Mouse (Mus musculus) frontal cortex, postnatal 14 days (tissue): ENCODE measurements around the gene Prr18.

Source experiments
- DNase-seq, 2 experiments: peaks; one replicate each; pipeline ENCODE4 v3.0.0; 2022; ENCODE audit warnings: low spot score in 2 of 2

The Prr18 gene

DNA sequence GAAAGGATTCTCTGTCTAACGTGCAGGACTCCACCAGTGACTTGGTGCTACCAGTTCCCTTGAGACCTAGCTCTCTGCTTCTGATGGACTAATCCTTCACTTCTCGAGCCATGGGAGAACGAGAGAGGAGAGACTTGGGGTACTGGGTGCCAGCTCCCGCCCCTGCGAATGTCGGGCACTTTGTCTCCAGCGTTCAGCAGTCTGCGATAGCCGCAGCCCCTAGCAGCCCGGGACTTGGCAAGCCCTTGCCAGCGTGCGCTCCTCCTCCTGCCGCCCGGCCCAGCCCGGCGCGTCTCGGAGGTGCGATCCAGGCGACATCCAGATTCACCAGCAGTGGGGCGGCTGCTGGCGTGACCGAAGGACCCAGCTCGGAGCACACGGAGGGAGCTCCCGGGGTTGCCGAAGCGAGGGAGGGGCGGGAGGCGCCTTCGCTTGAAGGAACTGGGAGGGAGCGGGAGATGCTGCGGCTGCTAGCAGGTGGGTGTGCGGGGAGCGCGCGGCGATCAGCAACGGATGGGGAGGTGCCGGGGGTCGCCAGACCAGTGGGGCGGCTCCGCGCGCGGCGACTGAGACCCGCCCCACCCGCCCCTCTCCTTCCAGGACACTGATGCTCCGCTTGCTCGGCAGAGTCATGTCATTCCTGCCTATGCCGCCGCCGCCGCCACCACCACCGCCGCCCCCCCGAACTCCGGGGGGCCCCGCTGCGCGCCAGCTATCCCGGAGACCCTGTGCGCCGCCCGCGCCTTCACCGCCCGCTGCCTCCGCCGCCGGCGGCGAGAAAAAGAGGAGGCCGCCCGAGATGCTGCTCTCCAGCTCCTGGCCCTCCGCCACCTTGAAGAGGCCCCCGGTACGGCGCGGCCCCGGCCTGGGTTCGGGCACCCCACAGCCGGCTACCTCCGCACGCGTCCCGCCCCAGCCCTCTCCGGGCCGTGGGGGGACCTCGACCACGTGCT lies 3.4 kb downstream of the Prr18 start:
- DNase-seq, result peak; percentile 35 to 49

DNA sequence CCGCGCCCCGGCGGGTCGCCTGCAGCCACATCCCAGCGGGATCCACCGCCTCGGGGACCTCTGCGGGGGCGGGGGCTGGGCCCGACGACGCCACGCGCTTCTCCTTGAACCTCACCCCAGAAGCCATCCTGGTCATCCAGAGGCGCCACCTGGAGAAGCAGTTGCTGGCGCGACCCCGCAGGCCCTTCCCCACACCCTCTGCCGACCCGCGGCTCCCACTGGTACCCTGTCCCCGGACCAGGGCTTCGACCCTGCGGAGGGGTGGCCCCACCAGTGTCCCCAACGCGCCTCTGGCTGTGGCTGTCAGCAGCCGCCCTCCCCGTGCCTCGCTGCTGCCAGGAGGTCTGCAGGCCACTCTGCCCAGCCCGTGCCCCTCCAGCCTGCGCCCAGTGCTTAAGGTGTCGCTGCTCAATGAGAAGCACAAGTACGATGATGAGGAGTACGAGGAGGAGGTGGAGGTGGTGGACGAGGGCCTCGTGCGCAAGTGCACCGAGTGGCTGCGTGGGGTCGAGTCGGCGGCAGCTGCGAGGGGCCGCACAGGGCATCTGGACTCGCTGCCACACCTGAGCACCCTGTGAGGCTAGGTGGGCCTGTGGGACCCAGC lies 4.2 kb downstream of the Prr18 start:
- DNase-seq, result no peak

DNA sequence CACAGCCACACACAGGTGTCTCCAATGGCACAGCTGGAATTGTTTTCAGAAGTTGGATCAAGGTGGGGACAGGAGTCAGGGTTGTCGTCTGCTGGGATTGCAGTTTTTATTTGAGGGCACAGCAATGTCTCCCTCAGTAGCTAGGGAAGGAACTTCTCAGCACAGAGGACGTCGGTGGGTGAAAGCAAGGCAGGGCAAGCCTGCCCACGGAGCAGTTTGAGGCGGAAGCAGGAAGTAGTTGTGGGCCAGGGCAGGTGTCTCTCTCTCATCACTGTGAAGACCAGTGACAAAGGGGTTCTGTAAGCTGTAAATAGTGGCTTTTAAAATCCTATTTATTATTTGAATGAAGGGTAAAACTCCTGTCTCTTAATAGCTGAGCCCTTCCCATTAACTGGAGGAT lies 5.4 kb downstream of the Prr18 start:
- DNase-seq, result no peak

DNA sequence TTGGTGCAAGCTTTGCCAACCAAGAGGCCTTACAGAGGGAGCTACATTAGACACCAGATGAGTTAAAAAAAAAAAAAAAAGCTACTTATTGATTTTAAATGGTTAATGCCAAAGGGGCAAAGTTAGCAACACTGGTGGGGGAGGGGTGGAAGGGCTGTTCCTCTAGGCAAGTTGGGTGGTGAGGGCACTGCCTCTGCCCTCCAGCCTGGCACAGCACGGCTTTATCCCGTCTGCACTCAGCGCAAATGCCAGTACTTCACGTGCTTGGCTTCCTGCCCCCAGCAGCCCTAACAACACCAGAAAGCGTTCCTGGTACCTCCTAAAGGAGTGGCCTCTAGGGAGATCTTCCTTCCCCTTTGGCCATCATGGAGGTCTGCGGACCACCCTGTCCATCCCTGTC lies 6.2 kb downstream of the Prr18 start:
- DNase-seq, result no peak

DNA sequence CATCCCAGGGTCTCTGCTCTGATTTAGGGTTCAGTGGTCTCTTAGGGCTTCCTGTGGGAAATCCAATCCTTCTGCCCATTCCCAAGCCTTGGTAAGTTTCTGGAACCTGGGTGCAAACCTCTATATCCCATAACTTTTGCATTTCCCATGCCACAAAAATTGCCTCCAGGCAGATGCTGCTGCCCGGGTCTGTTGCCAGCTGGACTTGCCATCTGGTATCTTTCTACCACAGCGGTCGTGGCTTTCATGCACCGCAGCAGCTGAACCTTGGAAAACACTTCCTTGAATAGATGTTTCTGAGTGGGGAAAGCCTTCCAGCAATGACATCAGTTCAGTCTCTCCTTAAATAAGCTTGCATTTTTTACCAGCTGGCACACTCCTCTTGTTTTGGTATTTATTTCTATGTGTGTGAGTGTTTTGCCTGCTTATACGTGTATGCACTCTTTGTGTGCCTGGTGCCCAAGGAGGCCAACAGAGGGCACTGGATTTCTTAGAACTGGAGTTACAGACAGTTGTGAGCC lies 10.6 kb downstream of the Prr18 start:
- no peak for DNase-seq

DNA sequence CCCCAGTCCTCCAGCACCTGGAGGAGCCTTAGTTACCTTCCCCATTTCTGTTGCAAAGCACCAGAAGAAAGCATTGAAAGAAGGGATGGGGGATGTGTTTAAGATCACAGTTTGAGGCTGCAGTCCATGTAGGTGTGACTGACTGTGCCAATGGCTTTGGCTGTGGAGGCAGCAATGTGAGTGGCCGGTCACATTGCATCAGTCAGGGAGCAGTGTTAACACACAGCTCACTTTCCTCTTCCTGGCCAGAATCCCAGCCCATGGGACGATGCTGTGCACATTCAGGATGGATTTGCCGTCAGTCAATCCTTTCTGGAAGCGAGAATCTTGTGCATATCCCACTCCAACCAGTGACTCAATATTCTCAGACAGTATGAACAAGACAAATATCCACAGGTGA lies 11.7 kb downstream of the Prr18 start:
- DNase-seq, result no peak

DNA sequence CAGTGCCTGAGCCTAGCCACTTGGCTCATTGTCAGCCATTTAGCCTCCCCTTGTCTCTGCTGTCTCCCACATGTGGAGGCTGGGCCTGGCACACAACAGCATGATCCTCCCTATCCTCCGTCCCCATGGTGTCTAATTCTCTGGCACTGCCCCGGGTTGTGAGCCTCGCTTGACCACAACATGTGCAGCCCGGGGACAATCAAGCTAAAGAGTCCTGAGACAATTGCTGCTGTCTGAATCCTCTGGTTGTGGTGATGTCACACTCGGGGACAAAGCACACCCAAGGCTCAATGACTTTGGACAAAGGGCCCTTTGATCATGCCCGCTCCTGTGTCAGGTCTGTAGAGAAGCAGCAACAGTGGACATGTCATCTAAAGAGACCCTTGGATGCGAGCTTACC lies 13.8 kb downstream of the Prr18 start:
- no peak for DNase-seq

DNA sequence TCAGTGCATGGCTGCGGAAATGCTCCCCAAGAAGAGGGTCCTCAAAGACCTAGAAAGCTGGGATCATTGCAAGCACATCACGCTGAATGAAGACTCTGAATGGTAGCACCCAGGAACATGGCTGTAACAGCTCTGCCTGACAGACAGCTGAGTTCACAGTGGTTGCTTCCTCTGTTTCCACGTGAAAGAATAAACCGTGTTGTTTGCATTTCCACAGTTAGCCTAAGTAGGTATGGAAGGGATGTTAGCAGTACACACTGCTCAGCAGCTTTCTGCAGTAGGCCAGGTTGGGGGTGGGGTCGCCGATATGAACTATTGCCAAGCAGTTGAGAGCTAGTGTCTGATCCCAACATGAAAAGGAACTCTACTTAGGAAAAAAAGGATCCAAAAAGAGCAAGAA lies 18.4 kb downstream of the Prr18 start, which contains the start of gene T2:
Gene T2, plus strand, starts transcription at position 301 of the 400 bp plus-strand sequence.
- DNase-seq, result no peak

DNA sequence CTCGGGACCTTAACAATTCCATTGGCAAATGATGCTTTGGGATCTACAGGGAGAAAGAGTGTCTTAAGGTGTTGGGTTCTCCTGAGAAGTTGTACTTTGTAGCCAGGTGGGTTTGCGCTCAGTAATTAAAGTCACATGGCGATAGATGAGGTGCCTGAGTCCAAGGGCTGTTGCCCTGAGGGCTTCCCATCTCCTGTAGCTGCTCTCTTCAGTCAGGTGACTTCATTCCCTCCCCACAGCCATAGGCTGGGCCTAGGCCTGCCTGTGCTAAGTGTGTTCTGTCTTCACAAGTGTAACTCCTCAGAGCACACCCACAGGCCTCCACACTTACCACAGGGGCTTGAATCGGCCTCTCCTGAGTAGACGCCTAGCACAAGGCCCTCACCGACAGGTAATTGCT lies 20.2 kb downstream of the Prr18 start:
- DNase-seq, result no peak

DNA sequence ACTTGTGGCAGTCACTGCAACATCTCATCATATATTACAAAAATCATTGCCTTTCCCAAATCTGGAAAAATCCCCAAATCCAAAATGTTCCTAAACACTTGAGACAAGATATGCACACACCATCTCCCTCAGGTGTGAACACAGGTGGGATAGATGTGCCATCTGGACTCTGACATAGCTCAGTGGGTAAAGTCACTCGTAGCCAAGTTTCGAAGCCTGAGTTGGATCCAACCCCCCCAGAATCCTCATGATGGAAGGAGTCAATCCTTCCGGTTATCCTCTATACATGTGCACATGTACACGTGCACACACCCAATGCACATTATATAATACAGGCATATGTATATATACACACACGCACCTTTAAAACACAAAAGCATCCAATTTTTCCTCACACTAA lies 23.6 kb downstream of the Prr18 start:
- no peak for DNase-seq

DNA sequence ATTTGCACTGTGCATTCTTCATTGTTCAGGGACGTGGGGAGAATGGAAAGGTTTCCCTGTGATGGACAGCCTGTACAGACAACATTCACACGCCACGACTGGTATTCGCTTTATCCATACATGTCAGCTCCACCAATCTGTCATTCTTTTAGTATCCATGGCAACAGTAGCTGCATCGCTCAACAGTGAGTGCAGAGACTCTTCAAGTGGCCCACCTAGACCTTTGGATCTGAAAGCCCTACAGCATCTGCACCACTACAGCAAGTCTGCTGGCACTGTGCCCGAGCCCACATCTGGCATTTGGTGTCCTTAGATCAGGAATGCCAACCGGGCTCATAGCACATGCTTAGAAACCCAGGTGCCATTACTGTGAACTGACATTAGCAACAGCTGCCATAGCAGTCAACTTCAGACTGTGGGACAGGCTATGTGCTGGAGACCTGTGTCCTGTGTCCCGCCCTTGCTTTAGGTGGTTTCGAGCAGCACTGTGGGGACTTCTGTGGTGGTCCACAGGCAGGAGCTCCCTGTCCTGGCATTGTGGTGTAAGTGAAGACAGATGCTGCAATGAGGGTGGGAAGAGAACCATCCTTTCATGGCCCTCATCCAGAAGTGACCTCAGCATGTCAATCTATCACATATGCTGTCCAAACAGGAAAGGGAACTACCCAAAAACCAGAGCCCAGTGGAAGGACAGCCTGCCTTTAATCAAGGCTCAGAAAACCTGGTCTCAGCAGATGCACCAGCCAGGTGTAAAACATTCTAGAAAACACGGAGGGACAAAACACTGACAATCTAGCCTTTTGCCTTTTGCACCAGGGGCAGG lies 24.2 kb downstream of the Prr18 start:
- no peak for DNase-seq

DNA sequence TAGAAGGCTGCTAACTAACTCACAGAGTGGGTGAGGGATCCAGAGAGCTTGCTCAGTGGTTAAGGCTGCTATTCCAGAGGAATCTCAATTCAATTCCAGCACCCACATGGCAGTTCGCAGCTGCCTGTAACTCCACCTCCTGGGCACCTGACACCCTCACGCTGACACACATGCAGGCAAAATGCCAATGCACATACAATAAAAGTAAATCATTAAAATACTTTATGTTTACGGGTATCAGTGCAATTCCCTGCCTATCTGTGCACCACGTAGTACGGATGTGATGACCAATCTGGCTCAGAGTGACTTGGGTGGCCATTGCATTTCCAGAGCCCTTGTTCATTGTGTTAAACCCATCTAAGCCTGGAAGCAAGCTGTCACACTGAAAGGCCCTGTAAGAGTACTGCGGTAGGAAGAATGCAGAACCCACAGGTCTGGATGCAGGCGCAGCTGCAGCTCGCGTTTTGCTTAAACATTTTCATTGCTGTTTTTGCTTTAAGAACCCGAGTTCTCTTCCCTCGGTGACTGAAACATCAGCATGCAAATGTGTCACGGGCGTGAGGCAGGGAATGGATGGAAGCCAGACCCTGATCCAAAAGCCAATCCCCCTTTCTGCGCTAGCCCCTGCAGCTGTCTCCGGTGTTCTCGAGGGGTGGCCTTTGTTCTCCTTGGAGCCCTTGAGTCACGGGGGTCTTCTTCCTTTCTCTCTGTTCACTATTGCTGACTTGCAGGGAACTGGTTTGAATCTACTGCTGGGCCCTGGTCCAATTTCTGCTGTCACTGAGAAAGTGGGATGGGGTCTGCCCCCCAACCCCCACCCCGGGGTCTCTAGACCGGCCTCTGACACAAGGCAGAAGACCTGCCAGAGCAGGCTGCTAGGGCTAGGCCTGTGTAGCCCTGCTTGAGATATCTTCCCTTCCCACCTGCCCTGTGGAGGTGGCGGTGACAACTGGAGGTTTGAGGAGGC lies 30.5 kb downstream of the Prr18 start:
- peak in 1 of 2 experiments; percentile 45 for DNase-seq

DNA sequence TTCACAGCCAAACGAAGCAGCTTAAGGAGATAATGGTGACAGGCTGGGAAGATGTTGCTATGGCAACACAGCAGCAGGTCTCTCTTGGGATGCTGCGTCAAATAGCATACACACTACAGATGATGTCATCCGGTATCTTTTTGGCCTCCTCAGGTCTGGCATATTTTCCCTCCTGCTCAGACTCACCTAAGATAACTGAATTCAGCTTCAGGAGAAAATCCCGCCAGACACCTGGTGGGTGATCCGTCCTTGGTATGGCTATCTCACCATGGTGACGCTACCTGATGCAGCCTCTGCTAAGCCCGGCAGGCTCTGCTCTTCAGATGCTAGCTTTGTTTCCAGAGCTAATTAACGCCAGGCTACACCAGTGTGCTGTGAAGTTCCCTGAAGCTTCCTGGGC lies 31.3 kb downstream of the Prr18 start:
- DNase-seq, result peak; percentile 41 to 62

DNA sequence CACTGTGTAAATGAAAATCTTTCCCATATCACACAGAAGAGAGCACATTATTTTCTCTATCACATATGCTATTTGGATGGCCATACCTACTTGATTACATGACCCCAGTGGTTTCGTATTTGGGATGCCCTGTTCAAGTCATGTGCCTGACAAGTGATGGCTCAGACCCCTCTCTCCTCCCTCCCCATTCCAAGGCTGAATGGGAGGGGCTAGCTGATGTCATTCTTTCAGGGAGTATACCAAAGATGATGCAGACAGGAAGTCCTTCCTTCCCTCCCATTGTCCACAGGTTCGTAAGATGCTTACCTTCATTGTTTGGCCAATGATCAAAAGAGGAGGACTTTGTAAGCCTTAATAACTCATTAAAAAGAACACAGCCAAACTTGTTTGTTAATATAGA lies 31.9 kb downstream of the Prr18 start:
- DNase-seq, result no peak

DNA sequence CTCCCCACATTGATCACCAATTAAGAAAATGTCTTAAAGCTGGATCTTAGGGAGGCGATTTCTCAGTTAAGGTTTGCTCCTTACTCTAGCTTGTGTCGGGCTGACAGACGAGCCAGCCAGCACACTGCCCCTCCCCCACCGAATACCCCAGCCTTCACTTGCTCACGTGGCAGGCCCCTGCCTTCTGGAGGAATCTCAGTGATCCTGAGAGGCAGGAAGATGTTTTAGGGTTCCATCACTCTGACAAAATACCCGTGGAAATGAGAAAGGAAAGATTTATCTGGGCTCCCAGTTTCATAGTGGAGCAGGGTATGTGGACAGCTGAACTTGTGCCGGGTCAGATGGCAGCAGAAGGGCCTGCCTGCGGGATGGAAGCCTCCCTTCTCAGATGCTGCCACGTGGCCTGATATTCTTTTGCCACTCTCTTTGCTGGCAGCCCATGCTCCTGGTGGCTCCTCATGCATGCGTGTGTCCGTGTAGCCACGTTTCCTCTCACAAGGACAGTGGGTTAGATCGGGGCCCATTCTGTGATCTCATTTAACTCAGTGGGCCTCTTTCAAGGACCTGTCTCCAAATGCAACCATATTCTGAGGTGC lies 33.5 kb downstream of the Prr18 start:
- DNase-seq, result no peak

DNA sequence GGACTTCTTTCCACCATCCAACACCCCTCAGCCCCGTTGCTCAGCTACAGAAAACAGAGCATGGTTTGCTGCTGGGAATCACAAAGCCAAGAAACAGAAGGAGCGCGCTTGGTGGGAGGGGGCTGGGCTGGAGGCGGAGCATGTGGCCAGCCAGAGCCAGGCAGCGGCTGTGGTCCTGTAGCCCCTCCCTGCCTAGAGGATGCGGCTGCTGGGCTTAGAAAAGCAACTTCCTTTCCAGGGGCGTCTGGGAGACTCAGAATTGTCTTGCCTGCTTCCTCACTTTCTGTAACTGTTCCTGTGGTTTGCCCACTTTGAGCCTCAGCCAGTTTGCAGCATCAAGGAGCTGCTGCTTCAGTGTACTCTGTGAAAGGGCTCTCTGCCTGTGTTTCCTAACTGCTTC lies 34.6 kb downstream of the Prr18 start:
- DNase-seq, result peak; percentile 74 to 84

DNA sequence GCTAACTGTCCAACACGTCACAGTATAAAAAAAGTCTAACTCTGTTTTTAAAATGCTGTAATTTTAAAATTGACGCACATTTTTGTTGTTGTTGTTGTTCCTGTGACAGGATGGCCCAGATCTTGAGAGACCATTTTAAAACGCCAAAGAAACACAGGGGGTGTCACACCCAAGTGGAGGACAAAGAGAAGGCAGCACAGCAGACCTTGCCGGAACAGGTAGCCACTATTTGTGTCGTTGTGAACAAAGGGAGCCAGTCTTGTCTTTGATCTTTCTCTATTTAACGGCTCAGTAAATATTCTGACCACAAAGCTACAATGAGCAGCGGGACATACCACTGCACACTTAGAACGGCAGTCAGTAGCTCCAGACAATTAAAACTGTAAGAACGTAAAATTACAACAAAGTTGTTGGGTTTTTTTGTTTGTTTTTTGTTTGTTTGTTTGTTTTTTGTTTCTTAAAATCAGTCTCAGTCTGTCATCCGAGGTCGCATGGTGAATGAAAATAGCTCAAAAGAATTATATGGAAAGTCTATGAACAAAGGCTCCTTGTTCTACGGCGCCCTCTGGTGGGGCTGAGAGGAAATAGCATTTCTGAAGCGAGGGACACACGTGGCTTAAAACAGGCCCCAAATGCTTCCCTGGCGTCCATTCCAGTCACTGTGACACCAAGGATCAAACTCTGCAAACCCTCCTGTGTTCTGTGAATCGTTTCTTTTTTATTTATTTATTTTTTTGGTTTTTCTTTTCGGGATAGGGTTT lies 35.2 kb downstream of the Prr18 start:
- DNase-seq, result peak; percentile 74 to 79

DNA sequence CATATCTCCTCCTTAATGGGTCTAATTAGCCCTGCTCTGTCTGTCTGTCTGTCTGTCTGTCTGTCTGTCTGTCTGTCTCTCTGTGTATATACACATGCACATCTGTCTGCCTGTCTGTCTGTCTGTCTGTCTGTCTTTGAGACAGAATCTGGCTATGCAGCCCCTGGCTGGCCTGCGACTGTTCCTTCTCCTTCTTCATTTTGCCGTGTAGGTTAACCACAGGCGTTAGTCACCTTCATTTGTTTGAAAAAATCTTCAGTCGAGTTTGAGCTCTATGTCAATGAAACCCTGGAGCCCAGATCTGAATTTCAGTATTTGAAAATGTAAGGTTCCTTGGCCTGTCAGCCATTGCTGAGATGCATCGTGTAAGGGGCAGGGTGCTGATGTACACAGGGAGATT lies 40.0 kb downstream of the Prr18 start:
- no peak for DNase-seq

DNA sequence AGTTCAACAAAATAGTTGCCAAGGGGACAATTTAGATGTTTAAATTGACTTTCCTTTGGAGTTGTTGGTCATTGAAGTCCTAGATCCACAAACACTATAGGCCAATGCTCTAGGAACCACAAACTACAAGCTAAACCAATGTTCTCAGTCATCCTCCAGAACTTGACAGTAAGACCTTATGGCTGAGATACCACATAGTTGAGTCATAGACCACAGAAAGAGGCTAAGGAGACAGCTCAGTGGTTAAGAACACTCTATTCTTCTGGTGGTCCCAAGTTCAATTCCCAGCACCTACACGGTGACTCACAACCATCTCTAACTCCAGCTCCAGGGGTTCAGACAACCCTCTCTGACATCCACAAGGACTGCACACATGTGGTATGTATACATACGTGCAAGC lies 48.2 kb downstream of the Prr18 start:
- no peak for DNase-seq

DNA sequence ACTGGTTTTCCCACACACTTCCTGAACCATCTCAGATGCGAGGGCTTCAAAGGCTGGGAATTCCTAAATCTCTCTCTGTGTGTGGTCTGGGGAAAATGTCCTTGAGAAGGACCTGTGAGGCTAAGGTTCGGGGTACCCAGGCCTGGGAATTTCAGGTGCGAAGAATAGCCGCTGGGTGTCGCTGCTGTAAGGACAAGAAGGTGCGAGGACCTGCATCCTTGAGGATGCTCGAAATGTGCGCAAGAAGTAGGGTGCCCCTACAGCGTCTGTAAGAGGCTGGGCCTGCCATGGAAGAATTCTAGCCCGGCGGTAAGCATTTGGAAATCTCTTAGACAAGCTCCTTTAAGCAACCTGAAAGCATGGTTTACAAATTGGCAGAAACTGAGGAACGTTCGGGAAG lies 51.2 kb downstream of the Prr18 start:
- DNase-seq, result peak in 1 of 2 experiments; percentile 47
